ENCODE assay signal across 7 mouse cellular contexts in the genomic region with DNA sequence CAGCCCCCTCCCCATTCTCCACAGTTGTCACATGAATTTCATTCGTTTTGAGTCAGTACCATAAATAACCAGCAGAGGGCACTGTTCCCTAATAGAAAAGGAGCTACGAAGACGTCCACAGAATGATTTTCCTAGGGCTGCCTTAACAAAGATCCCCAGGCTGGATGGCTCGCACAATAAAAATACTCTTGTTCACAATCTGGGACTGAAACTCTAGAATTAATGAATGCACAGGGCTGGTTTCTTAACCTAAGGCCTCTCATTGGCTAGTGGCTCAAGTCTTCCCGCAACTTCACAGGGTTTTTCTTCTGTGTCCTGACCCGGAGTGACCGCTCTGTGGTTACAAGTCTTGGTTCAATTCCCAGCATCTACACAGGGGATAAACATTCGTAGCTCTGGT. TPM values are rescaled to one million over a fixed set of nuclear protein-coding genes. Genes with fewer than 3 reads are reported as not detected.
DNase-seq lines count a peak whose midpoint lies in the region; ATAC-seq and TF ChIP-seq lines count a peak whose summit lies in the region.

No protein-coding gene starts in this region.

- no peaks in the 10 kb centered on the region for H3K9me3 ChIP-seq in liver, embryonic 11.5 days (ENCODE audit: control insufficient read depth, low read length)
- no peaks in the 10 kb centered on the region for H3K9me3 ChIP-seq in hindbrain, embryonic 14.5 days (ENCODE audit: control insufficient read depth, low read length)
- no peaks in the 10 kb centered on the region for H3K9me3 ChIP-seq in lung, embryonic 16.5 days (ENCODE audit: control insufficient read depth, low read length)

- ATAC-seq in liver, embryonic 11.5 days (replicated peaks; ENCODE audit: low FRiP score), result no peak
- ATAC-seq in hindbrain, embryonic 14.5 days (ENCODE audit: low FRiP score), result peak; percentile 27; the same call in 1 of the 2 replicates
- no peak for ATAC-seq in lung, embryonic 16.5 days (ENCODE audit: low read depth)

- H3K4me2 ChIP-seq in liver, embryonic 11.5 days, result no peak overlapping the region
- H3K4me2 ChIP-seq in hindbrain, embryonic 14.5 days (replicated peaks), result no peak overlapping the region
- H3K4me2 ChIP-seq in lung, embryonic 16.5 days (ENCODE audit: low read depth, low read length), result no peak overlapping the region

- H3K4me1 ChIP-seq in liver, adult 2 months (ENCODE audit: control insufficient read depth, insufficient read depth, low read length), result peaks cover 30% of the 10 kb centered on the region
- peaks cover 27% of the 10 kb centered on the region for H3K4me1 ChIP-seq in liver, embryonic 11.5 days (replicated peaks; ENCODE audit: control insufficient read depth, insufficient read depth, low read length)
- no peaks in the 10 kb centered on the region for H3K4me1 ChIP-seq in hindbrain, embryonic 14.5 days (replicated peaks; ENCODE audit: control insufficient read depth, insufficient read depth, low read length)
- peaks cover 20% of the 10 kb centered on the region for H3K4me1 ChIP-seq in lung, embryonic 16.5 days (replicated peaks; ENCODE audit: control insufficient read depth, insufficient read depth, low read length)

- no peak overlapping the region for H3K9ac ChIP-seq in liver, adult 2 months (ENCODE audit: low read depth, low read length)
- no peak overlapping the region for H3K9ac ChIP-seq in liver, embryonic 11.5 days (ENCODE audit: low read depth, low read length)
- no peak overlapping the region for H3K9ac ChIP-seq in hindbrain, embryonic 14.5 days
- H3K9ac ChIP-seq in lung, embryonic 16.5 days (ENCODE audit: low read length), result peak overlapping the region; percentile 35; the same call in 1 of the 2 replicates

- no peak overlapping the region for H3K27ac ChIP-seq in liver, adult 2 months (replicated peaks; ENCODE audit: insufficient read depth, low read depth, low read length)
- no peak overlapping the region for H3K27ac ChIP-seq in liver, embryonic 11.5 days (ENCODE audit: low read depth, low read length)
- no peak overlapping the region for H3K27ac ChIP-seq in hindbrain, embryonic 14.5 days
- H3K27ac ChIP-seq in lung, embryonic 16.5 days (ENCODE audit: low read length), result no peak overlapping the region

- no peaks in the 10 kb centered on the region for H3K79me2 ChIP-seq in liver, adult 2 months (ENCODE audit: control insufficient read depth, insufficient read depth, low read length)

- TF ChIP-seq POLR2A in liver, adult 2 months (IDR thresholded peaks at IDR 0.05; ENCODE audit: extremely low read depth, insufficient read depth, low read length), result no peak

- no peaks in the 10 kb centered on the region for H3K27me3 ChIP-seq in liver, adult 2 months (ENCODE audit: control insufficient read depth, insufficient read depth, low read length)
- H3K27me3 ChIP-seq in liver, embryonic 11.5 days (replicated peaks; ENCODE audit: control insufficient read depth, insufficient read depth, low read length), result no peaks in the 10 kb centered on the region
- H3K27me3 ChIP-seq in hindbrain, embryonic 14.5 days (ENCODE audit: control insufficient read depth, insufficient read depth, low read length), result peaks cover 8% of the 10 kb centered on the region
- no peaks in the 10 kb centered on the region for H3K27me3 ChIP-seq in lung, embryonic 16.5 days (ENCODE audit: control insufficient read depth, insufficient read depth, low read depth, low read length)

- H3K36me3 ChIP-seq in liver, adult 2 months (ENCODE audit: control insufficient read depth, insufficient read depth, low read length), result no peaks in the 10 kb centered on the region
- no peaks in the 10 kb centered on the region for H3K36me3 ChIP-seq in liver, embryonic 11.5 days (ENCODE audit: control insufficient read depth, insufficient read depth, low read length)
- H3K36me3 ChIP-seq in hindbrain, embryonic 14.5 days (replicated peaks; ENCODE audit: control insufficient read depth, insufficient read depth), result no peaks in the 10 kb centered on the region
- no peaks in the 10 kb centered on the region for H3K36me3 ChIP-seq in lung, embryonic 16.5 days (ENCODE audit: control insufficient read depth, insufficient read depth, low read length)

- 24% methylated on average over 8 of the region's 8 CpGs for WGBS in liver, adult 2 months
- 44% methylated on average over 8 of the region's 8 CpGs for WGBS in liver, embryonic 11.5 days
- 39% methylated on average over 8 of the region's 8 CpGs for WGBS in hindbrain, embryonic 14.5 days
- 35% methylated on average over 8 of the region's 8 CpGs for WGBS in lung, embryonic 16.5 days

- DNase-seq in liver, adult 2 months (ENCODE audit: extremely low read depth, low read depth, low spot score), result peak; percentile 57
- no peak for DNase-seq in liver, embryonic 11.5 days (ENCODE audit: low spot score)
- peak; percentile 78 for DNase-seq in R1 (ENCODE audit: low read depth, low spot score)
- peak; percentile 83 to 93 for DNase-seq in cerebellum, postnatal 10 days
- DNase-seq in hindbrain, embryonic 14.5 days (ENCODE audit: low spot score), result peak; percentile 98
- peak; percentile 90 for DNase-seq in retina, postnatal 1 day

- no peak overlapping the region for H3K4me3 ChIP-seq in liver, adult 2 months (ENCODE audit: insufficient read depth, low read depth, low read length)
- no peak overlapping the region for H3K4me3 ChIP-seq in liver, embryonic 11.5 days (ENCODE audit: low read depth, low read length)
- no peak overlapping the region for H3K4me3 ChIP-seq in hindbrain, embryonic 14.5 days (replicated peaks; ENCODE audit: low read length)
- no peak overlapping the region for H3K4me3 ChIP-seq in lung, embryonic 16.5 days (ENCODE audit: low read length)

- peak; percentile 64 for TF ChIP-seq CTCF in liver, adult 2 months (IDR thresholded peaks at IDR 0.05; ENCODE audit: low read depth, low read length)

RNA-seq across cellular contexts. Expression of gene Ifnar2, which starts 14.0 kb away (rescaled TPM):
- 69.1 and 84.2 TPM in 2 replicates for total RNA-seq in liver, adult 2 months (2014; rRNA removed)
- 115 and 144 TPM in 2 replicates for polyA plus RNA-seq in liver, adult 2 months (2012; rRNA removed)
- 66.7 and 70.9 TPM in 2 replicates for polyA plus RNA-seq in liver, embryonic 11.5 days (2014; fragmentation: Nextera tagmentation; extraction: Ambion mirVana)
- 38.2 and 40.4 TPM in 2 replicates for polyA plus RNA-seq in hindbrain, embryonic 14.5 days (2014; fragmentation: Nextera tagmentation; extraction: Ambion mirVana)
- 69.6 and 73.0 TPM in 2 replicates for polyA plus RNA-seq in lung, embryonic 16.5 days (2015; fragmentation: Nextera tagmentation; extraction: Ambion mirVana)

RNA-seq across cellular contexts. Expression of gene Gm21970, which starts 33.0 kb away (rescaled TPM):
- 0.83 TPM in 1 of 2 replicates, not detected in the other for total RNA-seq in liver, adult 2 months (2014; rRNA removed)
- polyA plus RNA-seq in liver, adult 2 months (2012; rRNA removed), result not detected in 2 replicates
- not detected in 2 replicates for polyA plus RNA-seq in liver, embryonic 11.5 days (2014; fragmentation: Nextera tagmentation; extraction: Ambion mirVana)
- not detected in 2 replicates for polyA plus RNA-seq in hindbrain, embryonic 14.5 days (2014; fragmentation: Nextera tagmentation; extraction: Ambion mirVana)
- not detected in 2 replicates for polyA plus RNA-seq in lung, embryonic 16.5 days (2015; fragmentation: Nextera tagmentation; extraction: Ambion mirVana)

RNA-seq across cellular contexts. Expression of gene Il10rb, which starts 47.4 kb away (rescaled TPM):
- 7.3 and 9.5 TPM in 2 replicates for total RNA-seq in liver, adult 2 months (2014; rRNA removed)
- 5.0 and 5.1 TPM in 2 replicates for polyA plus RNA-seq in liver, adult 2 months (2012; rRNA removed)
- polyA plus RNA-seq in liver, embryonic 11.5 days (2014; fragmentation: Nextera tagmentation; extraction: Ambion mirVana), result 29.8 and 32.9 TPM in 2 replicates
- polyA plus RNA-seq in hindbrain, embryonic 14.5 days (2014; fragmentation: Nextera tagmentation; extraction: Ambion mirVana), result 13.0 and 13.4 TPM in 2 replicates
- polyA plus RNA-seq in lung, embryonic 16.5 days (2015; fragmentation: Nextera tagmentation; extraction: Ambion mirVana), result 56.8 and 61.5 TPM in 2 replicates
